Comparison of ENCODE assay signal across 8 mouse cellular contexts in the genomic region with DNA sequence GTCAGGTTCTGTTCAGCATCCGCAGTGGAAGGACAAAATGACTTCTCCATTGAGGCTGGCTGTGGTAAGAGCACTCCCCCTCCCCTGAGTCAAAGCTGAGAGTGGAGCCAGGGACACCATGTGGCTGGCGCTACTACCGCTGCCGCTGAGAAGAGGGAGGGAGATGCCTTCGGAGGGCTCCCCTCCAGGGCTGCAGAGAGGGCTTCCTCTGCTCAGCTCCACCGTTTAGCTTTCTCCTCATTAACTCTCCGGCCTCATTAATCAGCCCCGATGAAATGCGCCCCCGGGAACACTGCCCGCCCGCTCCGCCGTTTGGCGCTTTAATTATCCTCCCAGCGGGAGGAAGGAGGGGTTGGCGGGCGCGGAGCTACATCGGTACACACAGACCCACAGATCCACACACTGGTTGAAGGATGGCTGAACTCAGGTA. TPM values are rescaled to one million over a fixed set of nuclear protein-coding genes. Genes with fewer than 3 reads are reported as not detected.
A peak's percentile ranks its signal among the peaks of the same experiment; 100 is the strongest.
DNase-seq lines count a peak whose midpoint lies in the region; ATAC-seq lines count a peak whose summit lies in the region.

No protein-coding gene starts in this region.

- H3K27me3 ChIP-seq in kidney, embryonic 15.5 days, result peaks cover 99% of the 10 kb centered on the region
- H3K27me3 ChIP-seq in forebrain, embryonic 13.5 days, result peaks cover 27% of the 10 kb centered on the region
- peaks cover 3% of the 10 kb centered on the region for H3K27me3 ChIP-seq in midbrain, embryonic 16.5 days (ENCODE audit: control insufficient read depth, insufficient read depth, low read depth, low read length)

- peak overlapping the region; percentile 25 for H3K4me3 ChIP-seq in kidney, embryonic 15.5 days (replicated peaks)
- H3K4me3 ChIP-seq in forebrain, embryonic 13.5 days, result peak overlapping the region; percentile 30
- peak overlapping the region; percentile 38 for H3K4me3 ChIP-seq in midbrain, embryonic 16.5 days (ENCODE audit: low read depth, low read length)

- peak; percentile 61 for ATAC-seq in kidney, embryonic 15.5 days (replicated peaks; ENCODE audit: low FRiP score)
- ATAC-seq in forebrain, embryonic 13.5 days, result peak; percentile 83
- ATAC-seq in midbrain, embryonic 16.5 days, result peak; percentile 69

- no peaks in the 10 kb centered on the region for H3K9me3 ChIP-seq in kidney, embryonic 15.5 days (replicated peaks)
- no peaks in the 10 kb centered on the region for H3K9me3 ChIP-seq in forebrain, embryonic 13.5 days (replicated peaks)
- no peaks in the 10 kb centered on the region for H3K9me3 ChIP-seq in midbrain, embryonic 16.5 days (replicated peaks; ENCODE audit: control insufficient read depth, low read length, poor library complexity, severe bottlenecking)

- H3K9ac ChIP-seq in kidney, embryonic 15.5 days, result 0 out of 2 replicates have a peak overlapping the region, but pooled peaks have one; percentile 7
- peak overlapping the region; percentile 10; the same call in 1 of the 2 replicates for H3K9ac ChIP-seq in forebrain, embryonic 13.5 days
- peak overlapping the region; percentile 56 for H3K9ac ChIP-seq in midbrain, embryonic 16.5 days (ENCODE audit: low read depth, low read length)

- no peaks in the 10 kb centered on the region for H3K36me3 ChIP-seq in kidney, embryonic 15.5 days
- no peaks in the 10 kb centered on the region for H3K36me3 ChIP-seq in forebrain, embryonic 13.5 days (ENCODE audit: poor library complexity, severe bottlenecking)
- no peaks in the 10 kb centered on the region for H3K36me3 ChIP-seq in midbrain, embryonic 16.5 days (ENCODE audit: control insufficient read depth, insufficient read depth, low read length)

- H3K27ac ChIP-seq in kidney, embryonic 15.5 days, result no peak overlapping the region
- H3K27ac ChIP-seq in forebrain, embryonic 13.5 days, result peak overlapping the region; percentile 83
- peak overlapping the region; percentile 47 for H3K27ac ChIP-seq in midbrain, embryonic 16.5 days (ENCODE audit: low read length)

- H3K4me1 ChIP-seq in kidney, embryonic 15.5 days, result peaks cover 29% of the 10 kb centered on the region
- peaks cover 98% of the 10 kb centered on the region for H3K4me1 ChIP-seq in forebrain, embryonic 13.5 days
- H3K4me1 ChIP-seq in midbrain, embryonic 16.5 days (ENCODE audit: control insufficient read depth, insufficient read depth, low read length), result peaks cover 32% of the 10 kb centered on the region

- no peak for DNase-seq in kidney, adult 8-10 months
- peak; percentile 43 for DNase-seq in cerebellum, adult 11 months
- DNase-seq in layer of hippocampus, adult 8-10 months (ENCODE audit: low spot score in 2 of 2), result peak; percentile 51 to 63
- no peak for DNase-seq in adrenal gland, postnatal 4 days (ENCODE audit: low spot score in 2 of 2)
- DNase-seq in spleen, postnatal 4 days (ENCODE audit: low spot score in 2 of 2), result no peak

- under 1% methylated on average over 20 of the region's 20 CpGs for WGBS in kidney, embryonic 15.5 days
- WGBS in forebrain, embryonic 13.5 days, result under 1% methylated on average over 20 of the region's 20 CpGs
- WGBS in midbrain, embryonic 16.5 days, result 1% methylated on average over 20 of the region's 20 CpGs

- H3K4me2 ChIP-seq in kidney, embryonic 15.5 days, result peak overlapping the region; percentile 58
- H3K4me2 ChIP-seq in forebrain, embryonic 13.5 days, result peak overlapping the region; percentile 55
- peak overlapping the region; percentile 59 for H3K4me2 ChIP-seq in midbrain, embryonic 16.5 days (ENCODE audit: low read length)

RNA-seq across cellular contexts. Expression of a gene that starts 23.4 kb away (rescaled TPM):
- polyA plus RNA-seq in kidney, embryonic 15.5 days (2015; fragmentation: Nextera tagmentation; extraction: Ambion mirVana), result 0.18 and 0.53 TPM in 2 replicates
- 7.1 and 9.3 TPM in 2 replicates for polyA plus RNA-seq in forebrain, embryonic 13.5 days (2015; fragmentation: Nextera tagmentation; extraction: Ambion mirVana)
- total RNA-seq in layer of hippocampus, adult 8-10 months (2022), result 10 to 100 TPM; 10.3 to 16.0 (median 13.1) TPM
- 4.2 and 17.6 TPM in 2 replicates for polyA plus RNA-seq in midbrain, embryonic 16.5 days (2015; fragmentation: Nextera tagmentation; extraction: Ambion mirVana)
- total RNA-seq in adrenal gland, postnatal 4 days (2021), result 1 to 10 TPM in 1 of 2 experiments, under 1 TPM in 1; 0.56 to 1.0 TPM

RNA-seq across cellular contexts. Expression of a gene that starts 32.6 kb away (rescaled TPM):
- 22.1 and 23.9 TPM in 2 replicates for polyA plus RNA-seq in kidney, embryonic 15.5 days (2015; fragmentation: Nextera tagmentation; extraction: Ambion mirVana)
- polyA plus RNA-seq in forebrain, embryonic 13.5 days (2015; fragmentation: Nextera tagmentation; extraction: Ambion mirVana), result 32.3 and 38.1 TPM in 2 replicates
- 10 to 100 TPM; 20.2 to 25.7 (median 23.6) TPM for total RNA-seq in layer of hippocampus, adult 8-10 months (2022)
- 34.8 and 35.0 TPM in 2 replicates for polyA plus RNA-seq in midbrain, embryonic 16.5 days (2015; fragmentation: Nextera tagmentation; extraction: Ambion mirVana)
- 10 to 100 TPM; 31.3 to 33.2 TPM for total RNA-seq in adrenal gland, postnatal 4 days (2021)

RNA-seq across cellular contexts. Expression of a gene that starts 54.8 kb away (rescaled TPM):
- polyA plus RNA-seq in kidney, embryonic 15.5 days (2015; fragmentation: Nextera tagmentation; extraction: Ambion mirVana), result 15.8 and 19.6 TPM in 2 replicates
- 3.1 and 4.2 TPM in 2 replicates for polyA plus RNA-seq in forebrain, embryonic 13.5 days (2015; fragmentation: Nextera tagmentation; extraction: Ambion mirVana)
- total RNA-seq in layer of hippocampus, adult 8-10 months (2022), result 1 to 10 TPM; 5.4 to 9.2 (median 6.5) TPM
- 4.2 and 5.5 TPM in 2 replicates for polyA plus RNA-seq in midbrain, embryonic 16.5 days (2015; fragmentation: Nextera tagmentation; extraction: Ambion mirVana)
- total RNA-seq in adrenal gland, postnatal 4 days (2021), result 10 to 100 TPM; 31.3 to 32.9 TPM

Comparison
In these comparisons a context has a peak if more than half of its experiments do, and no peak if none do; other contexts are left out.
1. DNase-seq: peak in cerebellum, adult 11 months (single experiment) and layer of hippocampus, adult 8-10 months (2 of 2); none in kidney, adult 8-10 months (0 of 2), adrenal gland, postnatal 4 days (0 of 2) and spleen, postnatal 4 days (0 of 2).
2. Peak in every context shown above with its lines, with median percentiles within 50 percentile points of each other: ATAC-seq, H3K4me2 ChIP-seq, H3K4me3 ChIP-seq and H3K9ac ChIP-seq.